Mouse (Mus musculus): ENCODE data around the gene Ppm1h. TPM values are rescaled to one million over a fixed set of nuclear protein-coding genes. Genes with fewer than 3 reads are reported as not detected.
A peak's percentile ranks its signal among the peaks of the same experiment; 100 is the strongest.
"Not testable (repeated sequence)": the region's sequence is repeated elsewhere in the genome, so short reads cannot be mapped to it uniquely, and the experiment has no call there.

The Ppm1h gene
- polyA plus RNA-seq, 1 experiment from 2014 or later = 13.7 TPM

GRCm38 (mm10) chr10:122944888-122945287 lies 266.3 kb downstream of the Ppm1h start:
- no peaks in the 10 kb centered on the region for H3K27me3 ChIP-seq (replicated peaks)
- no peaks in the 10 kb centered on the region for H3K36me3 ChIP-seq
- H3K9ac ChIP-seq = no peak overlapping the region
- no peak overlapping the region for H3K4me3 ChIP-seq (replicated peaks)
- no peaks in the 10 kb centered on the region for H3K9me3 ChIP-seq
- H3K27ac ChIP-seq = no peak overlapping the region
- 77% methylated on average over 5 of the region's 5 CpGs for WGBS
- no peak overlapping the region for H3K4me2 ChIP-seq (replicated peaks)
- no peak for ATAC-seq
- no peaks in the 10 kb centered on the region for H3K4me1 ChIP-seq (replicated peaks)

DNA sequence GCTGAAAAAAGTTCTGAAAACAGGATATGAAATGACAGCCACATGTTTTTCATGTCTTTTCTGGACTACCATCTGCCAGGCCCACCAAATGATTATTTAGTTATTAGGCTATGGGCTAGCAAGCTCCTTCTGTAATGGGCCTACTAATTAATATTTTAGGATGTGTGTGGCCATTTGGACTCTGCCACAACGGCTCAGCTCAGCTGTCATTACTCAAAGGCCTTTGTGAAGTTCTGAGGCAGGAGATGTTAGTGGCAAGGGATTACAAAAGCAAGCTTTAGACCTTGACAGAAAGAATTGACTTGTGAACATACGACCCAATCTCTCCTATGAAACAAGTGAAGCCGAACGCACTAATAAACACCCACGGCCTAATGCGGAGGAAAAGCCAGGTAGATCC lies 272.4 kb downstream of the Ppm1h start:
- WGBS = 81% methylated on average over 6 of the region's 6 CpGs
- Histone ChIP-seq H3K27me3 (replicated peaks) (no peaks in the 10 kb centered on the region), H3K4me2 (replicated peaks) (no peak overlapping the region), H3K36me3 (no peaks in the 10 kb centered on the region), H3K9ac (no peak overlapping the region), H3K4me1 (replicated peaks) (no peaks in the 10 kb centered on the region), H3K27ac (no peak overlapping the region), H3K4me3 (replicated peaks) (no peak overlapping the region), H3K9me3 (no peaks in the 10 kb centered on the region)
- no peak for ATAC-seq

- Histone ChIP-seq H3K27me3 (replicated peaks) (no peaks in the 10 kb centered on the region), H3K4me1 (replicated peaks) (no peaks in the 10 kb centered on the region), H3K4me3 (replicated peaks) (no peak overlapping the region), H3K9ac (no peak overlapping the region), H3K27ac (no peak overlapping the region), H3K36me3 (no peaks in the 10 kb centered on the region), H3K9me3 (no peaks in the 10 kb centered on the region), H3K4me2 (replicated peaks) (no peak overlapping the region)
- 89% methylated on average over 9 of the region's 9 CpGs for WGBS
- ATAC-seq = no peak
Measured at GRCm38 (mm10) chr10:122953576-122953975, 275.0 kb downstream of the Ppm1h start.

GRCm38 (mm10) chr10:122957918-122958317 lies 279.4 kb downstream of the Ppm1h start:
- ATAC-seq = no peak
- 88% methylated on average over 2 of the region's 2 CpGs for WGBS
- H3K9me3 ChIP-seq = no peaks in the 10 kb centered on the region
- no peak overlapping the region for H3K9ac ChIP-seq
- no peak overlapping the region for H3K27ac ChIP-seq
- no peak overlapping the region for H3K4me2 ChIP-seq (replicated peaks)
- H3K4me1 ChIP-seq (replicated peaks) = no peaks in the 10 kb centered on the region
- no peak overlapping the region for H3K4me3 ChIP-seq (replicated peaks)
- H3K36me3 ChIP-seq = no peaks in the 10 kb centered on the region
- H3K27me3 ChIP-seq (replicated peaks) = no peaks in the 10 kb centered on the region

GRCm38 (mm10) chr10:122958699-122959098 lies 280.1 kb downstream of the Ppm1h start:
- no peak overlapping the region for H3K27ac ChIP-seq
- H3K36me3 ChIP-seq = no peaks in the 10 kb centered on the region
- H3K4me2 ChIP-seq (replicated peaks) = no peak overlapping the region
- H3K9ac ChIP-seq = no peak overlapping the region
- 89% methylated on average over 5 of the region's 5 CpGs for WGBS
- H3K4me3 ChIP-seq (replicated peaks) = no peak overlapping the region
- no peak for ATAC-seq
- H3K27me3 ChIP-seq (replicated peaks) = no peaks in the 10 kb centered on the region
- H3K9me3 ChIP-seq = no peaks in the 10 kb centered on the region
- peaks cover 4% of the 10 kb centered on the region; the same call in 1 of the 2 replicates for H3K4me1 ChIP-seq (replicated peaks)

GRCm38 (mm10) chr10:122960216-122960615 lies 281.7 kb downstream of the Ppm1h start:
- Histone ChIP-seq H3K9me3 (no peaks in the 10 kb centered on the region), H3K27ac (no peak overlapping the region; the same call in 1 of the 2 replicates), H3K27me3 (replicated peaks) (no peaks in the 10 kb centered on the region), H3K4me3 (replicated peaks) (no peak overlapping the region), H3K4me1 (replicated peaks) (peaks cover 9% of the 10 kb centered on the region), H3K4me2 (replicated peaks) (0 out of 2 replicates have a peak overlapping the region, but pooled peaks have one; percentile 14), H3K36me3 (no peaks in the 10 kb centered on the region), H3K9ac (no peak overlapping the region)
- no peak for ATAC-seq
- 87% methylated on average over 16 of the region's 16 CpGs for WGBS

- no peak overlapping the region for H3K9ac ChIP-seq
- ATAC-seq = peak; percentile 23; the same call in 1 of the 2 replicates
- no peaks in the 10 kb centered on the region for H3K9me3 ChIP-seq
- no peak overlapping the region for H3K4me3 ChIP-seq (replicated peaks)
- no peak overlapping the region; the same call in 1 of the 2 replicates for H3K27ac ChIP-seq
- H3K27me3 ChIP-seq (replicated peaks) = no peaks in the 10 kb centered on the region
- H3K4me2 ChIP-seq (replicated peaks) = peak overlapping the region; percentile 14
- H3K4me1 ChIP-seq (replicated peaks) = peaks cover 9% of the 10 kb centered on the region
- no peaks in the 10 kb centered on the region for H3K36me3 ChIP-seq
- 51% methylated on average over 16 of the region's 16 CpGs for WGBS
Measured at GRCm38 (mm10) chr10:122960738-122961137, 282.2 kb downstream of the Ppm1h start.

GRCm38 (mm10) chr10:122961494-122961893 lies 282.9 kb downstream of the Ppm1h start:
- WGBS = 63% methylated on average over 9 of the region's 9 CpGs
- no peak for ATAC-seq
- H3K27me3 ChIP-seq (replicated peaks) = no peaks in the 10 kb centered on the region
- H3K9me3 ChIP-seq = no peaks in the 10 kb centered on the region
- no peak overlapping the region for H3K4me2 ChIP-seq (replicated peaks)
- H3K36me3 ChIP-seq = no peaks in the 10 kb centered on the region
- no peak overlapping the region for H3K4me3 ChIP-seq (replicated peaks)
- H3K27ac ChIP-seq = no peak overlapping the region
- no peak overlapping the region for H3K9ac ChIP-seq
- H3K4me1 ChIP-seq (replicated peaks) = peaks cover 9% of the 10 kb centered on the region

DNA sequence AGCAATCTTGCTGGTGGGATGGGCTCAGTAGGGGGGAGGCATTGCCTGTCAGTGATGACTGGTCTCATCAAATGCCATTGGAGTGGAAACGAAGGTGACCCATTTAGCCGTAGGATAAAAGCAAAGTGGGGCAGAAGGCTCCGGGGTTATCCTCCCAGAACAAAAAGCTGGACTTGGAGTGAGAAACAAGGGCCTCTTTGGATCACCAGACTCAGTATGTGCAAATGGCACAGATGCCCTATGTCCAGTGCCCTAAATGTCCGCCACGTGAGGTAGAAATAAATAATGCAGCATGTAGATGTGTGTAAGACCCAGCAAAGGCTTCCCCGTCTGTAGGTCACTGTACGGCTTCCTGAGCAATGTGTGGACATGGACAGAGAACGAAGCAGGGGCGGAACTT lies 284.1 kb downstream of the Ppm1h start:
- no peak overlapping the region for H3K9ac ChIP-seq
- no peak for ATAC-seq
- H3K27me3 ChIP-seq (replicated peaks) = no peaks in the 10 kb centered on the region
- H3K4me2 ChIP-seq (replicated peaks) = no peak overlapping the region
- H3K9me3 ChIP-seq = no peaks in the 10 kb centered on the region
- H3K4me3 ChIP-seq (replicated peaks) = no peak overlapping the region
- no peaks in the 10 kb centered on the region for H3K36me3 ChIP-seq
- WGBS = 77% methylated on average over 9 of the region's 9 CpGs
- H3K27ac ChIP-seq = no peak overlapping the region
- peaks cover 9% of the 10 kb centered on the region for H3K4me1 ChIP-seq (replicated peaks)

GRCm38 (mm10) chr10:122963463-122964240 lies 285.1 kb downstream of the Ppm1h start:
- Histone ChIP-seq H3K27me3 (replicated peaks) (no peaks in the 10 kb centered on the region), H3K36me3 (no peaks in the 10 kb centered on the region), H3K9me3 (no peaks in the 10 kb centered on the region), H3K4me3 (replicated peaks) (no peak overlapping the region; the same call in 1 of the 2 replicates), H3K4me1 (replicated peaks) (peaks cover 9% of the 10 kb centered on the region), H3K9ac (no peak overlapping the region; the same call in 1 of the 2 replicates), H3K27ac (no peak overlapping the region), H3K4me2 (replicated peaks) (peak overlapping the region; percentile 54)
- WGBS = 10% methylated on average over 21 of the region's 21 CpGs
- ATAC-seq = peak; percentile 56; the same call in 1 of the 2 replicates

- H3K36me3 ChIP-seq = no peaks in the 10 kb centered on the region
- H3K4me3 ChIP-seq (replicated peaks) = no peak overlapping the region
- 51% methylated on average over 4 of the region's 4 CpGs for WGBS
- no peak overlapping the region for H3K27ac ChIP-seq
- H3K9me3 ChIP-seq = no peaks in the 10 kb centered on the region
- H3K4me1 ChIP-seq (replicated peaks) = peaks cover 9% of the 10 kb centered on the region
- no peak for ATAC-seq
- no peaks in the 10 kb centered on the region for H3K27me3 ChIP-seq (replicated peaks)
- H3K4me2 ChIP-seq (replicated peaks) = peak overlapping the region; percentile 54; the same call in 1 of the 2 replicates
- H3K9ac ChIP-seq = no peak overlapping the region
Measured at GRCm38 (mm10) chr10:122964241-122964636, 285.7 kb downstream of the Ppm1h start.

DNA sequence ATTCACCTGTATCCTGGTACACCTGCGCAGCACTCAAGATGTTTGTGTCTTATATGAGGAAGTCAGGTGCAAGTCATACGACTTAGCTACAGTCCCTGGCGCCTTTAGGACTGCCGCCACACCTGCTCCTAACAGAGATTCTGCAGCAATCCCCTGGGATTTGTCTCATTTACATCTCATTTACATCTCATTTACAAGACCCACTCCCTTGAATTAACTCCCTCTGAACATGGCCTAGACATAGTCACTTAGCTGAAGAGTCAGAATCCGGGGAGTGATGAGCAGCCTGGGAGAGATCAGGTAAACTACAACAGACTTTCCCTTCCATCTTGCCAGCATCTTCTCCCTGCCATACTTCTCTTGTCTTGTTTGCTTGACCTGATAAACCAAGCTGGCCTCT lies 287.1 kb downstream of the Ppm1h start:
- H3K27ac ChIP-seq; H3K4me3 ChIP-seq (replicated peaks); H3K9me3 ChIP-seq; H3K36me3 ChIP-seq; H3K4me2 ChIP-seq (replicated peaks); H3K4me1 ChIP-seq (replicated peaks); H3K9ac ChIP-seq; ATAC-seq; H3K27me3 ChIP-seq (replicated peaks): not testable (repeated sequence)
- 97% methylated on average over 5 of the region's 5 CpGs for WGBS

DNA sequence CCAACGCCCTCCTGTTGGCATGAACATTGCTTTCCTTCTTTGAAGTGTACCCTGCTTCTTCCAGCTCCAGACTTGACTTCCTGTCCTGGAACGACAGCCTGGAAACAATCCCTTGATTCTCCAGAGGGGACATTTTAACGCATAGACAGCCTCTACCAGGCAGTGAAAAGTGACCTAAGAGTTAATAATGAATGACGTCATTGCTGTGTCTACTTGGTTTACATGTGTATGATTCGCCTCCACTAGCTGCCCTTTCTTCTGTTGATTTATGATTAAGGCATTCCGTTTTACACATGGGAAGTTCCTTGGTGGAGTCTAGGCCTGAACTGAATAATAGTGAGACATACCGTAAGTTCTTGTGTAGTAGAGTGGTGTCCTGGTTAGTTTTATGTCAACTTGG lies 287.9 kb downstream of the Ppm1h start:
- Histone ChIP-seq H3K36me3 (no peaks in the 10 kb centered on the region), H3K27me3 (replicated peaks) (no peaks in the 10 kb centered on the region), H3K27ac (no peak overlapping the region), H3K4me3 (replicated peaks) (no peak overlapping the region), H3K9ac (no peak overlapping the region), H3K4me1 (replicated peaks) (peaks cover 9% of the 10 kb centered on the region), H3K4me2 (replicated peaks) (no peak overlapping the region), H3K9me3 (no peaks in the 10 kb centered on the region)
- ATAC-seq = no peak
- 44% methylated on average over 7 of the region's 7 CpGs for WGBS

Data from intestine, embryonic 15.5 days (tissue).